Mouse (Mus musculus) ES-Bruce4 (cell line): ENCODE results near the gene Cd4.

ENCODE experiments used
- CTCF ChIP-seq: IDR thresholded peaks from one replicate; pipeline ENCODE4 v1.8.1; 2011; ENCODE audit warnings: low read depth, low read length
- EP300 ChIP-seq: IDR thresholded peaks from 2 replicates; pipeline ENCODE4 v1.6.1; 2011; ENCODE audit warnings: low read depth, low read length; ENCODE audit not compliant: insufficient read depth
- POLR2A ChIP-seq: IDR thresholded peaks from one replicate; pipeline ENCODE4 v1.8.1; 2011; ENCODE audit warnings: low read length; ENCODE audit not compliant: insufficient read depth

DNA sequence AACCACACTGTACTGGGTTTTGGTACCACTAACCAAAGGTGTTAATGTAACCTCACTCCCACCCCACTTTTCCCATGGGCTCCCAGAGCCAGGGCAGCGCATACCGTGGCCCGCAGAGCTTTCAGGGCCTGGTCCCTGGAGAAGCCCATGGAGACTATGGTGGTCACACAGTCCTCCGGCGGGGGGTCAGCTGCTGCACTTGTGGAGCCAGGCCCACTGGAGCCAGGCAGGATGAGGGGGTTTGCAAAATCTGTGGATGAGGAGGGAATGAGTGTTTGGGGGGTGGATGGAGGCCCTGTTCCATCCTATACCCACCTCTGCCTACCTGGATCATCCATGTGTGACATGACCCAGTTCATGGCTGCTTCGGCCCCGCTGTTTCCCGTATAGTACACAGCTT, 70.5 kb downstream of the Cd4 start:
- TF ChIP-seq CTCF (no peak), POLR2A (no peak), EP300 (no peak)
